Mouse (Mus musculus) kidney, embryonic 16.5 days (tissue): ENCODE measurements around the gene F2r. TPM values are rescaled to one million over a fixed set of nuclear protein-coding genes. Genes with fewer than 3 reads are reported as not detected.

Experiments
- ATAC-seq: fragments of 200-750 bp; cut with Nextera tagmentation; 2 replicates; pipeline ENCODE4 v1.8.0; 2017; ENCODE audit warnings: moderate TSS enrichment; ENCODE audit not compliant: low FRiP score, low TSS enrichment
- H3K27ac ChIP-seq: fragments of 300-500 bp; sonication (generic); 2 replicates; pipeline ENCODE4 v1.5.1; 2014; ENCODE audit warnings: low read length
- H3K27me3 ChIP-seq: fragments of 300-500 bp; sonication (generic); 2 replicates; pipeline ENCODE4 v1.6.1; 2014; ENCODE audit warnings: low read length, control low read depth, mixed read lengths; ENCODE audit not compliant: insufficient read depth
- H3K36me3 ChIP-seq: fragments of 300-500 bp; sonication (generic); 2 replicates; pipeline ENCODE4 v1.6.1; 2014; ENCODE audit warnings: low read length, control low read depth, mixed read lengths; ENCODE audit not compliant: insufficient read depth
- H3K4me1 ChIP-seq: fragments of 300-500 bp; sonication (generic); 2 replicates; pipeline ENCODE4 v1.6.1; 2014; ENCODE audit warnings: low read length, control low read depth, mixed read lengths; ENCODE audit not compliant: insufficient read depth
- H3K4me2 ChIP-seq: fragments of 300-500 bp; sonication (generic); replicated peaks from 2 replicates; pipeline ENCODE4 v1.6.1; 2014; ENCODE audit warnings: low read depth, low read length
- H3K4me3 ChIP-seq: fragments of 300-500 bp; sonication (generic); 2 replicates; pipeline ENCODE4 v1.5.1; 2014; ENCODE audit warnings: mild to moderate bottlenecking, low read length
- H3K9ac ChIP-seq: fragments of 300-500 bp; sonication (generic); replicated peaks from 2 replicates; pipeline ENCODE4 v1.6.1; 2014; ENCODE audit warnings: low read length
- H3K9me3 ChIP-seq: fragments of 300-500 bp; sonication (generic); 2 replicates; pipeline ENCODE4 v1.6.1; 2016; ENCODE audit warnings: low read length, control low read depth
- WGBS: fragments of 180-500 bp; shearing (Covaris S2); extraction: QIAGEN DNeasy Blood & Tissue Kit; methylation state at CpG from one replicate; pipeline ENCODE4 v1.1.7; 2014; 5-methylcytosine and 5-hydroxymethylcytosine counted together
- polyA plus RNA-seq: library from polyadenylated mRNA; unstranded; fragments of >200 nt; fragmentation: Nextera tagmentation; extraction: Ambion mirVana; gene quantifications from 2 replicates; pipeline ENCODE4 v1.2.1, GENCODE M21; 2015

Gene F2r
- polyA plus RNA-seq, 1 experiment from 2014 or later: 142 TPM

DNA sequence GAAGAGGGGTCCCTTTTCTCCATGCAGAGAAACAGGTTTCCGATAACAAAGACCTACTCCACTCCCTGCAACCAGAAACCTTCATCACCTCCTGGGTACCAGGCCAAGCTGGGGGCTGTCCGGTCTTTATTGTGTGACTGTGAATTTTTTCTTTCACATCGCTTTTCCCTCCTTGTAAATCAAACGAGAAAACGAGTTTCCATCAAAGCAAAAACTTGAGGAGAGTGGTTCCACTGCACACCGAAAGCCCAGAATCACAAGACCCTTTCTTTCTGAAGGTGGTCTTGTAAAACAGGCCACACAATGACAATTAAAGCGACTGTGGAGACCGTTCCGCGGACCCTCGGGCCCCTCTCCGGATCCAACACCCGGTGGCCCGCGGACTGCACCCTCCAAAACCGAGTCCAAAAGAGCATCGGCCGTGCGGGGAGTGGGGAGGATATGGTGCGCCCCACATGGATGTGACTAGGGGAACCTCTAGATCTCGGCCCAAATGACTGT, 566 bp downstream of the F2r start:
- peak; percentile 50 for ATAC-seq
- H3K27ac ChIP-seq: peak overlapping the region; percentile 85
- H3K4me3 ChIP-seq: peak overlapping the region; percentile 90
- H3K4me2 ChIP-seq: peak overlapping the region; percentile 87
- 0% methylated on average over 21 of the region's 21 CpGs for WGBS
- no peaks in the 10 kb centered on the region for H3K9me3 ChIP-seq
- H3K9ac ChIP-seq: peak overlapping the region; percentile 94
- H3K36me3 ChIP-seq: no peaks in the 10 kb centered on the region
- H3K27me3 ChIP-seq: no peaks in the 10 kb centered on the region
- peaks cover 30% of the 10 kb centered on the region for H3K4me1 ChIP-seq

DNA sequence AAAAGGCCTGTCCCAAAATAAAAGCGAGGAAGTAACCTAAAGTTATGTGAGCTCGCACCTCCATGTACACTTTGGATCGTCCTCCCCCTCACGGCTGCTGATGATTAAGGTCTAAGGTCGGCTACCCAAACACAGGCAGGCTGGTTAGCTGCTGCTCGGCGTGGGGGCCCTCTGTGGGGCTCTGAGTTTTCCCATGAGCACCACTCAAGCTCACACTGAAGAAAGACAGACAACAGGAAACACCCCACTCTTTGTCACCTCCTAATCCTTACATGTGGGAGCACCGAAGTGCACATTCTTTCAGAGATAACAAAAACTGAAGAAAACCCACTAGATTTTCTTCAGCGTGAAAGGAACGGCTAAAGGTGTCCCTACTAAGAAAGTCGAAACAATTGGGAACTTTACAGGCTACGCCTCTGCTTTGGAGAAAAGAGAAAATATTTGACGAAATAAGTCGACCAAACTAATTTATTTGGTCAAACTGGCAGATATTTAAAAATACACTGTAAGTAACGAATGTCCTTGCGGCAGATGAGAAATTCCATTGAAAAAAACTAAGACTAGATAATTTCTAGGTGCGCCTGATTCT, 1.1 kb downstream of the F2r start:
- H3K9ac ChIP-seq: peak overlapping the region; percentile 94
- no peak for ATAC-seq
- peaks cover 30% of the 10 kb centered on the region for H3K4me1 ChIP-seq
- 8% methylated on average over 17 of the region's 17 CpGs for WGBS
- H3K4me3 ChIP-seq: peak overlapping the region; percentile 90
- no peaks in the 10 kb centered on the region for H3K9me3 ChIP-seq
- H3K36me3 ChIP-seq: 0 out of 2 replicates have a peak, but pooled peaks cover 2% of the 10 kb centered on the region
- H3K4me2 ChIP-seq: peak overlapping the region; percentile 87
- H3K27ac ChIP-seq: peak overlapping the region; percentile 2; the same call in 1 of the 2 replicates
- H3K27me3 ChIP-seq: no peaks in the 10 kb centered on the region

DNA sequence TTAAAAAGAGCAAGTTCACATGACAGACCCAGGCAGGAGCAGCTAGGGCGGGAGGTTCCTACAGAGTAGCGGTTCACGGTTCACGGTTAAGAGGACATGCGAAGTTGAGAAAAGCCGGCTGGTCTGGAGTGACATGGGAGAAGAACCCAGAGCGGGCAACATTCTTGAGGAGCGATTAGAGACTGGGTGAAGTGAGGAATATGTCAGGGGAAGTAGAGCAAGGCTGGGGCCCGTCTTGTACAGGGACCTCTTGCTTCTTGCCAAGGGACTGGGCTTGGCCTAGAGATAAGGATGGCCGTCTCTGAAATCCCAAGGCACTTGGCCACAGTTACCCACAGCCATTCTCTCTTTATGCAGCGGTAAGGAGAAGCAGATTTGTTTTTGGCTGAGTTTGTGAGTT, 1.8 kb downstream of the F2r start:
- Histone ChIP-seq H3K4me1 (peaks cover 35% of the 10 kb centered on the region), H3K4me2 (peak overlapping the region; percentile 87), H3K27ac (peak overlapping the region; percentile 2; the same call in 1 of the 2 replicates), H3K9ac (peak overlapping the region; percentile 94), H3K27me3 (no peaks in the 10 kb centered on the region), H3K9me3 (no peaks in the 10 kb centered on the region), H3K36me3 (0 out of 2 replicates have a peak, but pooled peaks cover 7% of the 10 kb centered on the region), H3K4me3 (peak overlapping the region; percentile 90)
- WGBS: 7% methylated on average over 11 of the region's 11 CpGs
- ATAC-seq: peak; percentile 21; the same call in 1 of the 2 replicates

DNA sequence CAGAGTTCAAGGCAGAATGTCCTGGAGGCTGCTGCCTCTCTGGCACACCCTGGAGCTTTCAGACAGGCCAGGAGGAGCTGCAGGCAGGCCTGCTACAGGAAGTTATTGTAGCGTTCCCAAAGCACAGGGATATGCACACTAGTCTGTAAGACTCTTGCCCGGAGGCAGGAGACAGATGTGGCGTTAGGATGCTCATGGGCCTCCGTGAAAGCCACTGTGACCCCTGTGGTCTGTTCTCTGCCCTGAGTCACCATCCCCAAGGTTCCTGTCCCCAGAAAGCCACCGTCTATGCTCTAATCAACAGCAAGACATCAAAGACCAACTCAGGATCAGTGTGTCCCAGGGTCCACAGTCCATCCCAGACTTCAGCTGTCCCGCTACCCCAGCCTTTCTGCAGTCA, 3.5 kb downstream of the F2r start:
- H3K4me1 ChIP-seq: peaks cover 35% of the 10 kb centered on the region
- WGBS: 54% methylated on average over 6 of the region's 6 CpGs
- H3K4me2 ChIP-seq: no peak overlapping the region; the same call in 1 of the 2 replicates

DNA sequence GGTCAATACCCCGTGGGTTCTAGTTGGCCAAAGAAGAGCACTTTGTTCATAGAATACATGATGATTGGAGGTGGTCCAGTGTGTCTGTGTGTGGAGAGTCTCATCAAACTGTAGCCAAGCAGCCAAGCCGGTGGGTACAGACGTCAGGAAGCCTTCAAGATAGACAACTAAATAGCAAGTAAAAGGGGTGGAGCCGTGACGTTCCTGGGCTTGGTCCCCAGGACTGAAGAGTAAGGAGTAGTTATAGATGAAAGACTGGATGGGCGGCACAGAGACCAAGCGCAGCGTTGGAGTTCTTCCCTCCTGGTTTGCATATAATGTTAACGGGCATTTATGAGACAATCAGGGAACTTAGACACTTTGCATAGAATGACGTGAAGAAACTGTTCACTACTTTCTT, 6.0 kb downstream of the F2r start:
- peaks cover 29% of the 10 kb centered on the region for H3K4me1 ChIP-seq
- WGBS: 88% methylated on average over 10 of the region's 10 CpGs
- peaks cover 14% of the 10 kb centered on the region for H3K36me3 ChIP-seq
- no peak overlapping the region for H3K4me2 ChIP-seq
- H3K4me3 ChIP-seq: no peak overlapping the region
- no peak for ATAC-seq
- no peaks in the 10 kb centered on the region for H3K27me3 ChIP-seq
- H3K27ac ChIP-seq: 0 out of 2 replicates have a peak overlapping the region, but pooled peaks have one; percentile 7
- peaks cover 7% of the 10 kb centered on the region for H3K9me3 ChIP-seq
- H3K9ac ChIP-seq: no peak overlapping the region

More for the DNA sequence above, 3.5 kb downstream of the F2r start:
- Histone ChIP-seq H3K36me3 (peaks cover 13% of the 10 kb centered on the region), H3K9me3 (no peaks in the 10 kb centered on the region), H3K4me3 (0 out of 2 replicates have a peak overlapping the region, but pooled peaks have one; percentile 1), H3K9ac (no peak overlapping the region), H3K27me3 (no peaks in the 10 kb centered on the region), H3K27ac (no peak overlapping the region)
- ATAC-seq: no peak

DNA sequence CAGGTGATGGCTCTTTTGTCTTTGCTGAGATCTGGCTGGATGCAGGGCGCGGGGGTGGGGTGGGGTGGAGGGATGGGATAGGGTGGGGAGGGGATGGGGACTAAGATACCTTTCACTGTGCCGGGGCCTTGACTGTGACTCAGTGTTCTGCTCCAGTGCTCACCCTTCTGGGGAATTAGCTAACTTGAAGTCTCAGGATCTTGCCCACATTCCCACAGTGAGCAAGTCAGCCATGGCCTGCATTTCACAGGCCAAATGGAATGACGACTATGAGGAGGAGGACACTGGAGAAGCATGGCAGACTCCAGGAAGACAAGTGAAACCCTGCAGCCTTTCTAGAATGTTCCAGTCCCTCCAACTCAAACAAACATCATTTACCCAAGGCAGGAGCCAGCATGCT, 6.5 kb downstream of the F2r start:
- 64% methylated on average over 4 of the region's 4 CpGs for WGBS

DNA sequence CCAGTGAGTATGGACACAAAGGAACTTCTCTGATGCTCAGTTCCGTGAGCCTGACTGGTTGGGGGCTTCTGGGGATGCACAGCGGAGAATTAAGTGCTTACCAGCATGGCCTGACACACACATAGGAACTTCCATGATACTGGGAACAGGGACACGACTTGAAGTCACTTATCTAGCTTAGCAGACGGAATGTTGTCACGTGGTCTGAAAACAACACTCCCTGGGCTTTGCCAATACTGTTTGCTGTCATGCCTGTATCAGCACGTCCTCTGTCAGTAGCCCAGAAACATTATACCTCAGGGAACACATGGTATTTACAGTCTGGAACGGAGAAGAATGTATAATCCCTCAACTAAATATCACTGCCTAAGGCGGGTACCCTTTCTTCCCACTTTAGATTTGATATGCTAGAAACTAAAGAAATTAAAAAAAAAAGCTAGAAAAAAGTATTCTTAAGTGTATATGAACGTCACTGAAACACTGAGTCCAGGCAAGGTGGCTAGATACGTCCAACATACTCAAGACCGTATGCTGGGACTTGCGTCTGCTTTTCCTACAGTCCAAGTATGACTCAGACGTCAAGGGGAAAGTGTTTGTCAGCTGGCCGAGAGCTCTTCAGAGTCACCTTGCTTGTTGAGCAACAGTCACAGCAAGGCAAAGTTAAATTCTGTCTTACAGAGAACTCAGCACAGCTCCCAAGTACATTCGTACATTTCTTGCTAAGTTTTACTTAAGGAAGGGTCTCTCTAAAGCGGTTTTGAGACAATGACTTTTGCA, 7.3 kb downstream of the F2r start:
- Histone ChIP-seq H3K9ac (no peak overlapping the region), H3K4me3 (no peak overlapping the region), H3K27ac (no peak overlapping the region), H3K27me3 (no peaks in the 10 kb centered on the region), H3K4me2 (no peak overlapping the region), H3K36me3 (peaks cover 18% of the 10 kb centered on the region), H3K4me1 (peaks cover 16% of the 10 kb centered on the region), H3K9me3 (peaks cover 7% of the 10 kb centered on the region)
- 75% methylated on average over 16 of the region's 16 CpGs for whole genome bisulfite sequencing
- ATAC-seq: no peak

More for the DNA sequence above, 6.5 kb downstream of the F2r start:
- H3K9me3 ChIP-seq: peaks cover 7% of the 10 kb centered on the region
- peaks cover 24% of the 10 kb centered on the region for H3K4me1 ChIP-seq
- H3K36me3 ChIP-seq: peaks cover 18% of the 10 kb centered on the region
- 0 out of 2 replicates have a peak overlapping the region, but pooled peaks have one; percentile 7 for H3K27ac ChIP-seq
- no peak overlapping the region for H3K9ac ChIP-seq
- peak; percentile 55 for ATAC-seq
- no peaks in the 10 kb centered on the region for H3K27me3 ChIP-seq
- no peak overlapping the region for H3K4me2 ChIP-seq
- no peak overlapping the region for H3K4me3 ChIP-seq

DNA sequence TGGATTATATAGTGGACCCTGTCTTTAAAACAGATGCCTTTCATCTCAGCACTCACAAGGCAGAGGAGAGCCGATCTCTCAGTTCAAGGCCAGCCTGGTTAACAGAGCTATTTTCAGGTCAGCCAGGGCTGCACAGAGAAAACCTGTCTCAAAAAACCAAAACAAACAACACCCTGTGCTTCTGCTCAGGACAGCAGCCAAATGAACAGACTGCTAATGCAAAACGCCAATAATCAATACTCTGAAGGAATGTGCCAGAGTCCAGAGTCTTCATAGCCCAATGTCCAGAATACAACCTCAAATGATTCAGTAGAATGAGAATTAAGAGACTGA, 9.2 kb downstream of the F2r start:
- 81% methylated on average over 2 of the region's 2 CpGs for WGBS
- Histone ChIP-seq H3K9me3 (peaks cover 7% of the 10 kb centered on the region), H3K36me3 (peaks cover 35% of the 10 kb centered on the region), H3K27ac (no peak overlapping the region), H3K4me2 (no peak overlapping the region), H3K9ac (no peak overlapping the region), H3K4me3 (no peak overlapping the region), H3K27me3 (no peaks in the 10 kb centered on the region), H3K4me1 (0 out of 2 replicates have a peak, but pooled peaks cover 4% of the 10 kb centered on the region)
- no peak for ATAC-seq

DNA sequence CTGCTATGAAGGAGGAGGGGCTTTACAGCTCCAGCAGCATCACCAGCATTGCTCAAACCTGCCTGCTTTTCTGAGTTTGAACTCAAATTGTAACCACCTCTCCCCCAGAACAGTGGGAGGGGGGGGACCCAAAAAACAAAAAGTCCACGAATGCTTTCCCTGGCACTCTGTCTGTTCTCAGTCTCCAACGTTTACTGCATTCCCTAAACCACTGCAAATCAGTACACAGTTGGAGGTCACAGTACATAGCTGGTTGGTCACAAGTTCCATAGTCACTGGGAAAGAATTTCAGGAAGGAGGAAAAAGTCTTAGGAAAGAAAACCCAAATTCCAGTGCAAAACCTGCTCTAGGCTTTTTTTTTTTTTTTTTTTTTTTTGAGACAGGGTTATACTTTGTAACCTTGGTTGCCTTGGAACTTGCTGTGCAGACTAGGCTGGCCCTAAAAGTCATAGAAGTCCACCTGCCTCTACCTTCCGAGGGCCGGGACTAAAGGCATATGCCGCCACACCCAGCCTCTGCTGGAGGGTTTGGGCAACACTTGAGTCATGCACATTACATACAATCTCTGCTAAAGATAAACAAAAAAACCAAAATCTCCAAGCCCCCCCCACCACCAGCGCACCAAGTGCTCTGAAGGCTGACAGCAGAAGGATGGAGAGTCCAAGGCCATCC, 9.7 kb downstream of the F2r start:
- Histone ChIP-seq H3K9me3 (peaks cover 7% of the 10 kb centered on the region), H3K27me3 (no peaks in the 10 kb centered on the region), H3K9ac (no peak overlapping the region), H3K4me1 (0 out of 2 replicates have a peak, but pooled peaks cover 4% of the 10 kb centered on the region), H3K4me3 (no peak overlapping the region), H3K4me2 (no peak overlapping the region), H3K36me3 (peaks cover 40% of the 10 kb centered on the region), H3K27ac (no peak overlapping the region)
- WGBS: 89% methylated on average over 6 of the region's 6 CpGs
- no peak for ATAC-seq
